Mouse (Mus musculus): Measurements from ENCODE around the gene Tagln. TPM values are rescaled to one million over a fixed set of nuclear protein-coding genes. Genes with fewer than 3 reads are reported as not detected.

Gene Tagln
- polyA plus RNA-seq (2017; shearing (Covaris generic)), result 2.6 TPM

GRCm38 (mm10) chr9:45935628-45936210, at the start of gene Tagln:
Tagln (minus strand) TSS chr9:45936058.

DNA sequence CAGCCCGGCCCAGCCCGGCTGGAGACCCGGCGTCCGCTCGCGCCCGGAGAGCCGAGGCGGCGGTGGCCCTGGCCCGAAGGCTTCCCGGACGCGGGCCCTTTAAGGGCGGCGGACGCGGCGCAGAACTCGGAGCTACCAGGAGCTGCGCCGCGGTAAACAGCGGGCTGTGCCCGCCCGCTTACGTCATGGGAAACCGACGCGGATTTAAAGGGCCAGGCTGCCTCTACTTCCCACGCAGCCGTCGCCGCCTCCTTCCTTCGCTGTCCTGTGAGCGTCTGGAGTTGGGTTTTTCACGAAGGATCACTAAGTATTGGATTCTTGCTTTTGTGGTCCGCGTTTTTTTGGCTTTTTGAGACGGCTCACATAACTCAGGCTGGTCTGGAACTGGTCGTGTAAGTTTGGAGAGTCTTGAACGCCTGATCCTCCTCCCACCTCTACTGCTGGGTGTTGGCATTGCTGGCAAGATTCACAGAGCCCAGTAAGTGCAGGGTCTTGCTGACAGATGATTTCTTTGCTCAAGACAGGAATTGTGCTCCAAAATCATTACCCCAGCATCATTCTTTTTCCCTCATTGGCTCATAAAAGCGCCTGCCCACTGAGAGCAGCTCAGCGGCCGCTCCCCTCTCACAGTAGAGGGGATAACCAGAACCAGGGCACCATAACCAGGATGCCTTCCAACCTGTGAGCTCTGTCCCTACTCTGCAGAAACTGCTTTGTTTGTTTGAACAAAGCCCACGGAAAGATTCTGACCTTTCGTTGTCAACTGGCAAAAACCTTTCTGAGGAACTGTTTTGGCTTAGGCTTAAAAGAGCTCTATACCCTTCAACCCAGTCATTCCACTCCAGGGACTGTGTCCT, 19.5 kb upstream of the Tagln start, which contains the start of gene Sidt2:
Sidt2 (minus strand) TSS at position 152 of the 857 bp plus-strand sequence.

DNA sequence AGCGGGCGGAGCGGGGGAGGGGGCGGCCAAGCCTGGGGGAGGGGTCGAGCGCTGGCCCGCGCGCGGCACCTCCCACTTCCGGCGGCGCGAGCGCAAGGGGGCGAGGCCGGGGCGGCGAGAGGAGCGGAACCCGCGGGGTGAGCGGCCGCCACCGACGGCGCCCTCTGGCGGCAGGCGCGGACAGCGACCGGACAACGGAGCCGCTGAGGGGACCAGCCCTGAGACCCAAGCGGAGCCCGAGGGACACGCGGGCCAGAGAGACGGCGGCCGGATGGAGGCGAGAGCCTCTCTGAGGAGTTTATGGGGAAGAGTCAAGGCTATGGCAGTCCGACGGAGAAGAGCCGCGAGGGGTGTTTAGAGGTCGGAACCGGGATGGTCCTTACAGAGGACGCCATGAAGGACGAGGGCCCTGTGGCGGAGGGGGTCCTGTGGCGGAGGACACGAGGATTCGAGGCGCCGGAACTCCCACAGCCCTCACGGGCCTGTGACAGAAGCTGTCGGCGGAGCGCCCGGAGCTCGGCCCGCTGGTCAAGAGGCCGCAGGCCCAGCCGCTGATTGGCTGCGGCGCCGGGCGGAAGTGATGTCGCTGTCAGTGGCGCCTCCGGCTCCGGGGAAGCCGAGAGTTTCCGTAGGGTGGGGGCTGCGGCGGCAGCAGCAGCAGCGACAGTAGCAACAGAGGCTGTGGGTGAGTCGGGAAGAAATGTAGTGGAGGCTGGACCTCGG, 29.3 kb downstream of the Tagln start, which contains the start of the genes Pcsk7 and Rnf214:
Pcsk7 (plus strand) TSS at position 143 of the 723 bp plus-strand sequence.
Rnf214 (minus strand) TSS at position 557 of the 723 bp plus-strand sequence.

Other genes starting within 250 kb of the Tagln start
- 20.8 TPM for gene Cep164, start 107.4 kb downstream of the Tagln start, polyA plus RNA-seq (2017; shearing (Covaris generic))
- 5.1 TPM for gene Bace1, start 97.5 kb downstream of the Tagln start, polyA plus RNA-seq (2017; shearing (Covaris generic))
- gene Pcsk7, start 29.6 kb downstream of the Tagln start, polyA plus RNA-seq (2017; shearing (Covaris generic)), result 58.4 TPM
- 47.9 TPM for gene Rnf214, start 29.1 kb downstream of the Tagln start, polyA plus RNA-seq (2017; shearing (Covaris generic))
- 42.8 TPM for gene Sidt2, start 19.2 kb upstream of the Tagln start, polyA plus RNA-seq (2017; shearing (Covaris generic))
- gene Pafah1b2, start 76.6 kb upstream of the Tagln start, polyA plus RNA-seq (2017; shearing (Covaris generic)), result 87.5 TPM
- gene Sik3, start 76.8 kb upstream of the Tagln start, polyA plus RNA-seq (2017; shearing (Covaris generic)), result 6.4 TPM